Mouse (Mus musculus): ENCODE measurements around the gene Bud31.

GRCm38 (mm10) chr5:145130191-145130590, 10.0 kb upstream of the Bud31 start:
- TF ChIP-seq POLR2A (IDR thresholded peaks at IDR 0.05; ENCODE audit: insufficient read depth, low read depth, low read length): no peak
- TF ChIP-seq CTCF (IDR thresholded peaks at IDR 0.05): no peak
- TF ChIP-seq EP300 (IDR thresholded peaks at IDR 0.05; ENCODE audit: insufficient read depth, low read depth, low read length): no peak

All from heart, adult 2 months (tissue).